Mouse (Mus musculus) adrenal gland, postnatal 10 days (tissue): Measurements from ENCODE around the gene Klc4. TPM values are rescaled to one million over a fixed set of nuclear protein-coding genes. Genes with fewer than 3 reads are reported as not detected.
A peak's percentile ranks its signal among the peaks of the same experiment; 100 is the strongest.

Experiments
- DNase-seq: peaks from one replicate; pipeline ENCODE4 v3.0.0; 2021; ENCODE audit warnings: mixed read lengths
- total RNA-seq, 2 experiments: library from RNA; stranded (reverse); gene quantifications; 2 replicates each; pipeline ENCODE4 v1.2.3; 2021

Klc4 gene
- total RNA-seq, 2 experiments from 2014 or later, result 31.9 to 34.9 TPM

DNA sequence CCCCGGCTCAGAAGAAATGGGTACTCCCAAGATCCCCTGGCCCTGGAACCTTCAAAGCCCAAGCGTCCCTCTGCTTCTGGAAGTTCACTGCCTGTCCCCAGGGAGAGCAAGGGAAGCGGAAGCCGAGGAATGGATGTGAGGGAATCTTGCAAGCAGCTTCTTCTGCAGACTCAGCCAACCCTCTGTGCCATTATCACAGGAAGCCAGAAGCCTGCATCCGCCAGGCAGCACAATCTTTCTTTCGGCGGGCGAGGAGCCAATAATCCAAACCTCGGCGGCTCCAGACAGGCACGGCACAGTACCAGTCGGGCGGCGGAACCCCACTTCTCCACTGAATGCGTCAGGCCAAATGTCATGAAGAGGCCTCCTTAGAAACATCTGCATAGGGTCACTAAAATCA lies 24.5 kb downstream of the Klc4 start:
- DNase-seq, result peak; percentile 78

DNA sequence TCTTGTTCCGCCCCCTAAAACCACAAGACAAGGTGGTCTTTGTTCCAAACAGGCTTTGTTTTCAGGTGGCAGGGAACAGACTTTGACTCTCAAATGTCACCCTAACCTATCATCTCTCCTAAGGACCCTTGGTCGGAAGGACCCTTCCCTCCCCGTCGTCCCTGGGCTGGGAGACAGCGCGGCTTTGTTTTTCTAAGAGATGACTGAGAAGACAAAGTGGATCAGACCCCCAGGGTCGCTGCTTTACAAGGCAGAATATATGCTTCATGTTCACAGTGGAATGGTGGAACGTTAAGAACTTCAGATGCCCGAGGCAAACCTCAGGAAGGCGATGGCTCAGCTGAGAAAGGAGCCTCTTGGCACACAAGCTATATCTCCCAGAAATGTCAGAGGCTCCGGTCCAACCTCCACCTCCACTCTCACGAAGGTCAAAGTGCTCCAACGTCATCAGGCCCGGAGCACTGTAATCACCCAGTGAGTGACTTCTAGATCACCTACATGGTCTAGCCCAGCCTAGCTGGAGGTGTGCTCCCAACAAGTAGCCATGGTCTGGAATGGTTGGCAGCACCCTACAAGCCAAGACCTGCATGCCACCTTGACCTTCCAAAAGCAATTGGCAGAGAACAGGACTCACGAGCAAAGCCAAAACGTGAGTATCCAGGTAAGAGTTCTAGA lies 26.0 kb downstream of the Klc4 start:
- DNase-seq, result no peak

DNA sequence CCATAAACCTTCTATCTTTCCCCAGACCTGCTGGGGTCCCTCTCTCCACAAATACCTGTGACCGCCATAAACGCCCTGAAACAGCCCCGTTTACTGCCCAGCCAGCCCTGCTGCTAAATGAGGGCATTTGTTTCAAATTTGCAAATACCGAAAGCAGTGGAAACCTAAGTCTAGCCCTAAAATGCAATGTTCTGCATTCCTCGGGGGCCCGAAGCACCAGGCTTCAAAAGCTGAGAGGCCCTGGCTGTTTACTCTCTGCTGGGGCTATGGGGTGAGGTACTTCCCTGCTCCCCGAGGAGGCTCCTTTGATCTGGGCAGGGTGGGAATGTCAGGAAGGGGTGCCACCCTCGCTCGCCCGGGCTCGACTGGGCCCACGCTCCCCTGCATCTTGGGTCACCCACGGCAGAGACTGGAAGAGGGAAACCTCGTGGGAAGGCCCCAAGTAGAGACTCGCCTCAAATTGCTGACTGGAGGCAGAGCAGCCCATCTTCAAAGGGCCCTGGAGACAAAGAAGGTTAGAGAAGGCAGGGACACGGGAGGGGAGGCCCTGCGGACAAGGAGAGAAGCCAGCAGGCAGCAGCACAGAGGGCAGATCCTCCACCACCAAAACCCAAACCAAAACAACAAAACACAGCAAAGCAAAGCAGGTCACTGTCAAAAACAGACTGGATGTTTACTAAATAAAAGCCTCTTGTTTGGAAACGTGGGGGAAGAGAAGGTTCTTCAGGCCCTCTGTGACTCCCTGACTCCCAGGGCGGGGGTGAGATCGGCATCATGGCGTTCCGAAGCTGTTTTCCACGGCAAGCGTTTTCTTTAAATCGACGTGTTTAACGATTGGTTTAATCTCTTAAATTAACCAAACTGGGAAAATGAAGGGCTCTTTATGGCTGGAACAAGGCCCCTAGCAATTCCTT lies 26.8 kb downstream of the Klc4 start:
- DNase-seq, result no peak

DNA sequence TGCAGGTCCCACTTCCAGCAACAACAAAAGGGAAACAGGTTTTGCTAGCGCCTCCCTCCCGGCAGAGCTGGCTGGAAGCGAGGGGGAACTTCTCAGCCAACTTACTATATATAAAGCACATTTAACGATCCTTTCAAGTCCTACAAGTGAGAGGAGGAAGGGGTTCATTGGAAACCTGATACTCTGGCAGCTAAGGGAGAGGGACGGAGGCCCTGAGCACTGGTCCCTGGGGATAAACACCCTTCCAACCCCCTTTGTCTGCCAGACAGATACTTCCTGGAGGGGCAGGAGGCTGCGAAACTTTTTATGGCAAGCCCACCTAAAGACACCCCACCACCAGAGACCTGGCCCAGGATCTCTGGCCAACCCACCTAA lies 27.4 kb downstream of the Klc4 start:
- no peak for DNase-seq

DNA sequence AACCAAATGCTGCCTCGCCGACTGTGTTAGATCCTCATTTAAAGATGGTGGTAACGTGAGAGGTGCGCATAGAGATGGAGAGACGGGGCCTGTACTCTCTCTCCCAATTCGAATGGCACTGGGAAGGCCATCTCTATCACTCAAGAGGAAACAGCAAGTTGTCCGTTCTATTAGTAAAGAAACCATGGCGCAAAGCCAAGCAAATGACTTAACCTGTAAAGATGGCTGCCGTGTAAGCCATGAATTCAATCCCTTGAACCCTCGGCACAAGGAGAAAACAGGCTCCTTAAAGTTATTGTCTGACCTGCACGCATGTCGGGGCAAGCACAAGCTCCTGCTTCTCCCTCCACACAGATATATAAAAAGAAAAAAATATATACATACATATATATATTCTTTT lies 28.0 kb downstream of the Klc4 start:
- DNase-seq, result no peak

DNA sequence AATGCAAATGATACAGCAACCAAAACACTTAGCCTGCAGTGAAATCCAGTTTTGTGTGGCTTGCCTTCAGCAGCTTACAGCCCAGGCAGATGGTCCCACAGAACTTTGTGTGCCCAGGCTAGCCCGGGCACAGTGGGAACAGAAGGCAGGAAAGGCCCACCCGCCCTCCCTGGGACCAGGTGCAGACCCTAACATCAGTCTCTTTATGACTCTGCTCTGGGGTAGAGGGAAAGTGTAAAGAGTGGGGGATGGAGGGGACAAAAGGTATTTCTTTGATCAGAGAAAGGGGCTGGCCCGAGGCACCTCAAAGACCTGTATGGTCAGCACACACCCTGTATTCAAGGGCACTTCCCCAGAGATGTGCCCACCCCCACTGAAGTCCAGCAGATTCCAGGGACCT lies 32.6 kb downstream of the Klc4 start:
- DNase-seq, result no peak

DNA sequence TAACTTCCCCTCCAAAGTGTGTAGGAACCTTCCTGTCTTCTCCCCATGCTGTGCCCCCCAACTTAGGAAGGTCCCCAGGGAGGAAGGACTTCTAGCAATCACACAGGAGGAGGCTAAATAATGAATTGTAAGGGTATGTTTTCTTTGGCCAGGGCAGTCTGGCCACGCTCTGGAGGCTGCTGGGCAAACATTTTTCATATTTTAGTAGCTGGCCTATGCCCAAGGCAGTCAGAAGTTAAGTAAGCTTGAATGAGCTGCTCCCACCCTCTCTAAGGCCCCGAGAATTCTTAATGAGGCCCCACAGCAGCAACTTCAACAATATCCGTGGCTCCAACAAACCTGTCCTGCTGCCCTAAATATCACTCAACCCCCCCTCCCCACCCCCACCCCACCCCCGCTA lies 33.0 kb downstream of the Klc4 start:
- DNase-seq, result peak; percentile 48

DNA sequence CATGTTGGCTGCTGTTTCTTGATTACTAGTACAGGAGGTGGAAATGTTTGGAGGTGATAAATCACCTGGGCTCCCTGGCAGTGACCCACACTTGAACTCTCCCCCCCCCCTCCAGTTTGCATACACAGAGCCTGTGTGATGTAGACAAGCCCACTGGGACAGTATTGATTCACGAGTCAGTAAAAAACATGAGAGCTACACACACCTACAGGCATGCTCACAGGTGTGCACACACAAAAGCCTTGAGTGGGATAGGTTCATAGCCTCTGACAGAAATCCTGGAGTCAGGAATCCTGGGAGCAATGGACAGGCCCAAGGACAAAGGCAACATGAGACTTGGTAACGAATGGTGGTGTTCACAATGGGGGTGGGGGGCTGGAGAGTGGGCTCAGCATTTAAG lies 33.6 kb downstream of the Klc4 start:
- DNase-seq, result no peak

DNA sequence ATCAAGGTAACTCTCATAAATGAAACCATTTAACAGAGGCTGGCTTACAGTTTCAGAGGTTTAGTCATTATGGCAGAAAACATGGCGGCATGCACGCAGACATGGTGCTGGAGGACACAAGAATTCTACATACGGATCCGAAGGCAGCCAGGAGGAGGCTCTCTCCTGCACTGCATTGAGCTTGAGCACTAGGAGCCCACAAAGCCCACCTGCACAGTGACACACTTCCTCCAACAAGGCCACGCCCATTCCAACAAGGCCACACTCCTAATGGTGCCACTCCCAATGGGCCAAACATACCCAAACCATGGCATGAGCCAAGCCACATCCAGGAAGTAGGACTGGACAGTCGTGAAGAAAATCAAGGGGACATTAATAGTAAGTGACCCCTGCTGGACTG lies 34.5 kb downstream of the Klc4 start:
- no peak for DNase-seq

DNA sequence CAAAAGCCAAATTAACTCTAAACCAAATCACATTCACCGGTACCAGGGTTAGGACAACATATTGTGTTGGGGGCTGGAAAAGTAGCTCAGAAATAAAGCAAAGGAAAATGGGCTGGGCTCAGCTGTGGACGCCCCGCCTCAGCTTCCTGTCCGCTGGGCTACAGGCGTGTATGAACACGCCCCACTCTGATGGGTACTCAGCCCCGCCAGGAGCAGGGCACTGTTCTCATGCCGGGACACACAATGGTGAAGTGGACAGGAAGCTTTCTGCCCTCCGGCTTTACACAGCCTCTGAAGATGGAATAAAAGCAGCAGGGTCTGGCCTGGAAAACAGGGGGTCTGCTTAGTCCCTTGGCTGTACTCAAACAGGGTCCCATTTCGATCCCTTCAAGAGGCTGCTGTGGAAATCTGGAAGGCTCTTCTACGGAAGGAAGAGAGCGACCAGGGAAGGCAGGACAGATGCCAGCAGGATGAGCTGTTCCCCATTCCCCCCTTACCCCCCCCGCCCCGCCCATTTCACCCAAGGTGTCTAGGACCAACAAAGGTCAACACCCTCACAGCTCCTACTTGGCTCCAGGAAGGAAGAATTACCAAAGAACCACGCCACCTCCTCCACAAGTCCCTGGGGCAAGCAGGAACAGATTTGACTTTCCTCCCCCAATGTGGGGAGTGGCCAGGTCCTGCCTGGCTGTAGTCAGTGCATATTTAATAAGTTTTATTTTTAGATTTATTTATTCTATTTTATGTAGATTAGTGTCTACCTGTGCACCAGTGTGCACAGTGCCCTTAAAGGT lies 35.9 kb downstream of the Klc4 start:
- peak; percentile 42 for DNase-seq

DNA sequence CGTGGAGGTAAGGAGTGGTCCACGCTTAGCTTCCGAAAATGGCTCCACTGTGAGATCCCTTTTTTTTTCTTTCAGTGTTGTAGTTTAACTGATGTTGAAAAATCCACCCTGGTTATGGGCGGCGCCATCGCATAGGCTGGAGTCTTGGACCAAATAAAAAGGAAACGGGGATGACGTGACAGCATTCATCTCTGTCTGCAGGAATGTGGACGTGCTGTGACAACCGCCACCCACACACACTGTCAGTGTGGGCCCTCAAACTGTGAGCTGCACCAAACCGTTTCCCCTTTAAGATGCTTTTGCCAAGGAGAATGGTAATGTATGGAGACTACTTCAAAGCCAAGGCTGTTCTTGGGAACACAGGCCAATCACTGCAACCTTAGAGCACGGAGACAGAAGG lies 39.8 kb downstream of the Klc4 start:
- no peak for DNase-seq

DNA sequence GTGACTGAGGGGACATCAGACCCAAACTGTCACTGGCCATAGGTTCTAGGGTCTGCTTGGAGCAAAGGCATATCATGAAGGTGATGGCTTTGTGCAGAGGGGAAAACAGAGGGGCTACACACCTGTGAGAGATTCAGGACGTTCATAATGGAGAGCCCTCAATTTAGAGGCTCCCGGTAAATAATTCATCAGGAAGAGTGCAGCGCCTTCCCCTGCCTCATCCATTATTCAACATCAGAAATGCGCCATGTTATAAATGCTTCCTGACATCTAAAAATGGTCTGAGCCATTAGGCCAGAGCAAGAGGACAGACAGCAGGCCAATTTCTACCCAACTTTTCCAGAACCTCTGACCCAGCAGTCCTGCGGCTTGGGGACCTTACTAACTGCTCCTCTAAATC lies 40.7 kb downstream of the Klc4 start:
- no peak for DNase-seq

DNA sequence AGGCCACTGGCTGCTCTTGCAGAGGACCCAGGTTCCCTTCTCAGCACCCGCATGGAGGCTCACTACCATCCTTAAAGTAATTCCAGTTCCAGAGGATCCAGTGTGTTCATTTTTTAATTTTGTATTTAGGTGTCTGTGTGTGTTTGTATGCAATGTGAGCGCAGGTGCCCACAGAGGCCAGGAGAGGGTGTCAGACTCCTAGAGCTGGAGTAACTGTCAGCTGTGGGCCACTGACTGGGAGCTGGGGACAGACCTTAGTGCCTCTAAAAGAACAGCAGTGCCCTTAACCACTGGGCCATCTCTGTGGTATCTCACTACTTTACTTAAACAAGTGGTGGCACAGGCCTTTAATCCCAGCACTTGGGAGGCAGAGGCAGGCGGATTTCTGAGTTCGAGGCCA lies 42.6 kb downstream of the Klc4 start:
- no peak for DNase-seq

DNA sequence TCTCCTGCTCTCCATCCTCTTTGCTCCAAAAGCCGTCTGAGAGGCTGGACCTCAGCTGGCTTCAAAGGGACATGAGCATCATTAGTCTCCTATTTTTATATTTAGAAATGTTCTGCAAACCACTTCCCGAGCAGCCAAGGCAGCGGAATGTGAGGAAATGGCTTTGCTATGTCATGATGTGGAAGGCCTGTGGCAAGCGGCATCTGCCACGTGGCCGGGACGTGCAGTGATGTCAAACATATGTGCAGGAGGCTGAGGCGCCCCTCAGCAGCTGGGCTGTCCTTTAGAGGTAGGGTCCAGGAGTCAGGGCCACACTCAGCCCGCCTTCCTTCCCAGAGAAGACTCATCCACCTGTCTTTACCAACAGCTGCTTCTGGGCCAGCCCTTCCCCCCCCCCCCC lies 43.6 kb downstream of the Klc4 start:
- no peak for DNase-seq

DNA sequence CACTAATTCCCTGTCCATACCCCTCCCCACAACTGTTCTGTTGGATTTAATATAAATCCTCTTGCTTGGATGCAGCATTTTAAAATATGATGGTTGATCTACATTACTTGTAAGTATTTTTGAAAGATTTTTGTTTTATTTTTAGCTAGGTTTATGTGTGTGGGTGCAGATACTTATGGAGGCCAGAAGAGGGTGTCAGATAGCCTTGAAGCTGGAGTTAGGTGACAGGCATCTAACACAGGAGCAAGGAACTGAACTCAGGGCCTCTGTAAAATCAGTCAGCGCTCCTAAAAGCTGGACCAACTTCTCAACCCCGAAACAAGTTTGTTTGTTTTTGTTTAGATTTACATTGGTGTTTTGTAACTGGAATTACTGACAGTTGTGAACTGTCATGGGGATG lies 45.3 kb downstream of the Klc4 start:
- DNase-seq, result no peak

DNA sequence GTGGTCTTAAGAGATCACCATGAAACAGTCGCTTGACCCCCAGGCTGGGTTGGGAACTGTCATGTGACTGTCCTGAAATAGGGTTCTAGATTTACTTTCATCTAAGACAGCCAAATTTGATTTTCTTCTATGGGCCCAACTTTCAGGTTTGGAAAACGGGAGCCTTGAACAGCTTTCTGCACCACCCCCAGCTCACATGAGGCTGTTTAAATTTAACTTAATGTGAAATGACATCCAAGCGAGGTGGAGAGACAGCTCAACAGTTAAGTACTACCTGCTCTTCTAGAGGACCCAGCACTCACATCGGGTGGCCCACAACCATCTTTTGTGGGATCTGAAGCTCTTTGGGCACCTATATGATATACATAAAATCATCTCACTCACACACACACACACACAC lies 46.9 kb downstream of the Klc4 start:
- no peak for DNase-seq

DNA sequence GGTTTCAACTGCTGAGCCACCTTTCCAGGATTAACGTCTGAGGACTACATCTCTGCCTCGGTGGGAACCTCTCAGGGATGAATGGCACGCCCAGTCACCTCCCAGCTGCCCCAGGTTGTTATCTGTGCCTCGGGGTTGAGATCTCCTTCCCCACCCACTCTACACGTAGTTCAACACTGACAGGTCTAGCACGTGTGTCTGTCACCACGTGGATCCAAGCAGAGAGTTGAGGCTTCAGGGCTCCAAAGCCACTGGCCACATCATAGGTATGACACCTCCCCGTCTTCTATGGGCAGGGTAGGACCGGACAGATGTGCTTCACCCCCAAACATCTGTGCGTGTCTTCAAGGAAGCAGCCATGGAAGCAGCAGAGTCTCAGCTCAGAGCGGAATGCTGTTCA lies 47.9 kb downstream of the Klc4 start:
- DNase-seq, result no peak

DNA sequence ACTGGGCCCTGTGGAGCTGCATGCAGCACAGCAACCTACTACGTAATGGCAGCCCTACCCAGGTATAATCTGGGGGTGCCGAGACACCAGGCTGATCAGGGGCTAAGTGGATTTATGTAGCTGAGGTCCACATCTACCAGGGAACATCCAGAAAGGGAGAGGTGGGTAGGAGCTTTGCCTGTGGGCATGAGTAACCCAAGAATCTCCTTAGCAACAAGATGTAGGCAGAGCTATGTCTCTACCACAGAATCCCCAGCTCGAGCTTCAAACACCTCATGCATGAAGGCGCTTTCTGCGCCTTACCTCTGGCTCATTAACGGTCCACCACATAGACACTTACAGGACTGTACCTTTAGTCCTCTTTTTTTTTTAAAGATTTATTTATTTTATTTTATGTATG lies 50.5 kb downstream of the Klc4 start:
- no peak for DNase-seq

DNA sequence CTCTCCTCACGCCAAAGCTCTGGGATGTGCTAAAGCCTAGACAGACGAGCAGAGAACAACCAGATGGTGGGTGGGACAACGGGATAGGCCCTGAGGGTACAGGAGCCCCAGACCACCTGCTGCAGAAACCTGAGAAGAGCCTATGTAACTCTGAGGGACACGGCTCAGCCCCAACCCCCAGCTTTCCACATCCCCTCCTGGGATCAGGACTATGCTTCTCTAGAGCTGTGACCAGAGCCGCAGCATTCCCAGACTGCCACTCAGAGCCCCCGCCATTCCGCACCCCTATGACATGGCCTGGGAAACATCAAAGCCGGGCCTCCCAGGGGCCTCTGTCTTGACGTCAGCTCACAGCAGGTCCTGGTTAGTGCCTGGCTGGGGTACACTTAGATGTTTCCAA lies 51.2 kb downstream of the Klc4 start:
- DNase-seq, result no peak

DNA sequence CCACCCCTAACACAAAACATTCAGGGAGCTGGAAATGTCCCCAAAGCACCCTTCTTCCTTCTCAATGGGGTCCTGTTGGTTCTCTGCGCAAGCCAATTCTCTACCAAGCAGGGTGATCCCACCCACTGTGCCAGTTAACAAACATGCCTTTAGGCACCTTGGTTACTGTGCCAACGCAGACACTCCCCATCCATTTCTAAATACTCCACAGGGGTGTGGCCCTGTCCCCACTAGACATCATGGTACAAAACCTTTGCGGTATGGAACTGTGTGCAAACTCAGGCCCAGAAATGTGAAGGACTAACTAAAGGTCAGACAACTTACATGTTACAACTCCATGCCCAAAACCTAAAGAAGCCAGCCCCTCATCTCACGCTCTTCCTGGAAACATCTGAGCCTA lies 52.7 kb downstream of the Klc4 start:
- no peak for DNase-seq

DNA sequence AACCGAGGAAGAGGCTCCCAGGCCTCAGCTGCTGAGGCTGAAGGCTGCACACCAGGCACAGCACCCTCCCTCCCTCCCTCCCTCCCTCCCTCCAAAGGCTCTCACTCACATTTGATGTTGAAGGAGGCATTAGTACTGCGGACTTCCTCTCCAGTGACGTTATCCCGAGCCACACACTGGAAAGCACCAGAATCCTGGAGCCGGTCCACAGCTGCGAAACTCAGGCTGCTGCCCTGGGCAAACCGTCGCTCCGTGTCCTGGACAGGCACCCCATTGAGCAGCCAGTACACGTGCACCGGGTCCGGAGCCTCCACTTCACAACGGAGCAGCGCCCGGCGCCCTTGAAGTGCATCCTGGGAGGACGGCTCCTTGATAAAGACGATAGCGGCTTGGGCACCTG lies 54.4 kb downstream of the Klc4 start:
- no peak for DNase-seq

DNA sequence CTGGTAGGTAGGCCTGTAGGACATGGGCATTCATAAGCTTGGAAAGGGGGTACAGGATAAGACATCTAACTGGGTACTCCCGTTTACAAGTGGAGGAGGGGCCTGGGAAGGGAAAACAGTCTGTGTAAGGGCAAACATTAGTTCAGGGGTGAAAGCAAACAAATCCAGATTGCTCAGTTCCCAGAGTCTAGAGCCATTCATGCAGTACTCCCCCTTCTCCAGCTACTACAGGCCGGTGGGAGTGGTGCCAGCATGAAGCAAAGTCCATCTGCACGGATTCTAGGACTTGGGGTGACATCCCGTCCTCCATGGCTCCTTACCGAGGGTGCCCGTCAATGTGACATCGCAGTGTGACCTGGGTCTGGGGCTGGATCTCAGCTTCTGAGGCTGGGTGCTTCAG lies 55.4 kb downstream of the Klc4 start:
- no peak for DNase-seq

DNA sequence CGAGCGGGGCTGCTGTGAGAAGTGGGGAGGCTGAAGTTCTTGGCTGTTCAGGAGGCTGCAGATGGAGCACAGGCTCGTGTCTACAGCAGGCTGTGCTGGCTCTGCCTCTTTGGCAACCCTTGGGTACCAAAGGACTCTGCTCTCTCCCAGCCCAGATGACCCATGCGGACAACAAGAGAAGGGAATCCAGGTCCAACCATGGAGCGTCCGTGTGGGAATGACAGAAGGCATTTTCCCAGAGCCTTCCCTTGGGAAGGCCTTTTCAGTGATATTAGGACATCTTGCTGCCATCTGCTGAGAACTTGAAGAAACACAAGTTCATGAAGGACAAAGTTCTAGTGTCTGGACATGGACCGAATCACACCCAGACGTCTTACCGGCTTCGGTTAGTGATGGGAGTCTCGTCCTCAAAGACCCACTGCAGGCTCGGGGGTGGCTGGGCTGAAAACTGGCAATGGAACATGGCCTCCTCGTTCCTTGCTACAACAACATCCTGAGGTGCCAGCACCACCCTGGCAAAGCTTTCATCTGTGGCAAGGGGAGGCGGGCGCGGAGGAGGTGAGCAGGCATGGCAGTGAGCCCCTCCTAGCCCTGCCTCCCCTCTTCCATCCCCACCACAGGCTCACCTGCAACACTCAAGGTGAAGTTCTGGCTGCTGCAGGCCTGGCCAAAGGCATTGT lies 56.0 kb downstream of the Klc4 start:
- DNase-seq, result no peak
